Mouse (Mus musculus): Measurements from ENCODE around the gene Flywch1. TPM values are rescaled to one million over a fixed set of nuclear protein-coding genes. Genes with fewer than 3 reads are reported as not detected.

Gene Flywch1
- polyA plus RNA-seq, 1 experiment from 2014 or later: 231 TPM

DNA sequence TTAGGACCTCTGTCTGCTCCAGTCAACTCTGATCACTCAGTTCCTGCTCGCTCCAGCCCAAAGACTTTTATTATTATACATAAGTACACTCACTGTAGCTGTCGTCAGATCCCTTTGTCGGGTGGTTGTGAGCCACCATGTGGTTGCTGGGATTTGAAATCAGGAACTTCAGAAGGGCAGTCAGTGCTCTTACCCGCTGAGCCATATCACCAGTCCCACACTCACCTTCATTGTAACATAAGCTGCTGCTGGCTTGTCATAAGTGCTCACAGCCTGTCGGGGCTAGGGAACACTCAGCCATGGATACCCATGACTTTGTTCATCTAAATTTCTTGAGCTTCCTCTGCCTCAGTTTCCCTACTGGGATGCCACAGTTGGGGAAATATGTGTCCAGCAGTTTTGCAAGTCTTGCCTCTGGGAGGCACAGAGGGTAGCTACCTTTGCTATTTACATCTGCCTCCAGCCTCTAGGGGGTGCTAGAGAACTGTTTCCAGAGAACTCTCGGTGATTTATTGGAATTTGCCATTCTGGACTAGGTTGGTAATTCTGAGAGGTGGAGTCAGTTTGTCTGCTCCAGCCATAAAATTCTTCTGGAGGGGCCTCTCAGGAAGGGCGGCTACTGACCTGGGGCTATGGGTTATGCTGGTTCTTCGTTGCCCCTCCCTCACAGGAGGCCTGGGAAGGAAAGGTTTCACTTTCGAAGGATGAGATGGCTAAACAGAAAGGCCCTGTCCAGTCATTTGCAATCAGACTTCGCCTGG lies 22.6 kb downstream of the Flywch1 start:
- Histone ChIP-seq H3K4me3 (no peak overlapping the region), H3K27ac (replicated peaks) (no peak overlapping the region), H3K36me3 (peaks cover 33% of the 10 kb centered on the region), H3K9me3 (no peaks in the 10 kb centered on the region), H3K9ac (no peak overlapping the region), H3K4me2 (0 out of 2 replicates have a peak overlapping the region, but pooled peaks have one; percentile 7), H3K4me1 (replicated peaks) (peaks cover 25% of the 10 kb centered on the region), H3K27me3 (peaks cover 45% of the 10 kb centered on the region)
- ATAC-seq (ENCODE audit: low read depth): no peak
- WGBS: 36% methylated on average over 10 of the region's 10 CpGs

DNA sequence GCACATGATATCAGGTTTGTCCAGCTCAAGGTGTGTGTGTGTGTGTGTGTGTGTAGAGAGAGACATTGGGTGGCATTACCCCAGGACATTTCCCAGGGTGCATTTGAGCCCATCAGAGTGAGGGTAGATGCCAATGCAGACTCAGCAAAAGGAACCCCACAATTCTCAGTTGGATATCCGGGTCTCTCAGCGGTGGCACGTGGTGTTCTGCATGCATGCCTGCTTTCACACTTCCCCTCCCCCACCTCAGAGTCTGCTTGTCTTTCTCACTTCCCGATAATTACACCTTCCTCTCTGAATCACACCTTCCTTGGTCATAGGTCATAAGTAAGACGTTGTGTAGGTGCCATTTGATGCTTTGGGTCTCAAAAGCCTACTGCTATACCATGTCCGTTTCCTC lies 23.4 kb downstream of the Flywch1 start:
- peaks cover 52% of the 10 kb centered on the region for H3K27me3 ChIP-seq
- 45% methylated on average over 6 of the region's 6 CpGs for WGBS

DNA sequence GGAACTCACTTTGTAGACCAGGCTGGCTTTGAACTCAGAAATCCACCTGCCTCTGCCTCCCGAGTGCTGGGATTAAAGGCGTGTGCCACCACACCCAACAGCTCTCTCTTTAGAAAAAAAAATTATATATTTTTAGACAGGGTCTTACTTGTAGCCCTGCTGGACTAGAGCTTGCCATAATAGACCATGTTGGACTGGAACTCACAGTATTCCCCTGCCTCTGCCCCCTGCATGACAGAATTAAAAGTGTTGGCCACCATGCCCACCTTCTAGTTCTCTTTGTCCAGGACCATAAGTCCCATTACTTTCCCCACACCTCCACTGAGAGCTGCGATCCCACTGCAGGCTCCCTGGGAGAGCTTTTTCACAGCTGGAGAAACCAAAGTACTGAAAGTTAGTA lies 23.9 kb downstream of the Flywch1 start:
- Histone ChIP-seq H3K4me3 (no peak overlapping the region), H3K36me3 (peaks cover 19% of the 10 kb centered on the region), H3K9me3 (no peaks in the 10 kb centered on the region), H3K27me3 (peaks cover 58% of the 10 kb centered on the region), H3K4me2 (no peak overlapping the region), H3K27ac (replicated peaks) (no peak overlapping the region), H3K9ac (no peak overlapping the region), H3K4me1 (replicated peaks) (peaks cover 27% of the 10 kb centered on the region)
- WGBS: 85% methylated on average over 3 of the region's 3 CpGs
- no peak for ATAC-seq (ENCODE audit: low read depth)

More for the DNA sequence above, 23.4 kb downstream of the Flywch1 start:
- Histone ChIP-seq H3K4me1 (replicated peaks) (peaks cover 25% of the 10 kb centered on the region), H3K9me3 (no peaks in the 10 kb centered on the region), H3K4me3 (no peak overlapping the region), H3K36me3 (peaks cover 25% of the 10 kb centered on the region), H3K27ac (replicated peaks) (no peak overlapping the region), H3K4me2 (no peak overlapping the region), H3K9ac (no peak overlapping the region)
- ATAC-seq (ENCODE audit: low read depth): no peak

DNA sequence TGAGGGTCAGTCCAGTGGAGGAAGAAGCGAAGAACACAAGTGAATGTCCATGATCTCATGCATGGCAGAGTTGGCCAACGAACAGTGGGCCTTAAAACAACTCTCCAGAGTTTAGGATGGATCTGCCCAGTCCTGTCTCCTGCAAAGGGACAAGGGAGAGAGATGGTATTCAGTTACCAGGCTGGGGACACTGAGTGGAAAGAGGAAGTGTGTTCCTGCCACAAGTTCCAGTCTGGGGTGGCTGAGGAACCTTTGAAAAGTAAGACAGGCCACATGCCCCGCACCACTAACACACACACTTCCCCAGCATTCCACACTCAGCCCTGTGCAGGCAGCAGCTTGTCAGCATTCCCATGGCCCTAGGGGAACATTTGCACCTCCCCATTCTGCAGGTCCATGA lies 24.6 kb downstream of the Flywch1 start:
- Histone ChIP-seq H3K27me3 (peaks cover 65% of the 10 kb centered on the region), H3K4me2 (no peak overlapping the region), H3K36me3 (peaks cover 12% of the 10 kb centered on the region), H3K4me3 (no peak overlapping the region), H3K9me3 (no peaks in the 10 kb centered on the region), H3K9ac (no peak overlapping the region), H3K27ac (replicated peaks) (no peak overlapping the region), H3K4me1 (replicated peaks) (peaks cover 34% of the 10 kb centered on the region)
- no peak for ATAC-seq (ENCODE audit: low read depth)
- 86% methylated on average over 3 of the region's 3 CpGs for WGBS

DNA sequence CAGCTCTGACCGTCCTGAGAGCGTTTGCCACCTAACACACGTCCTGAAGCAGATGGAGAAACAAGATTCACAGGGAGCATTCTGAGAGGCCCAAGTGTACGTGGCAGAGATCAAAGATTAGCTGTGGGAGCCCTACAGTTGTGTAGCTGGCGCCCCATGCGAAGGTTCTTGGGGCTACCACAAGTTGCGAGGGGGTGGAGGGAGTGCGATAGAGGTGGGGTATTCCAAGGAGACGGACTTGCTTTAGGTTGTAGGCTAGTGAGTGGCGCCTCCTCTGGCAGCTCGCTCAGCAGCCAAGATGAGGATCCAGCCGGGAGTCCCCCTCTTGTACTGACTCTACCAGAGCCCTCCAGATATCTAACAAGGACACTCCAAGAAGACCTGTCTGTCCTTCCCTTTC lies 25.1 kb downstream of the Flywch1 start:
- 2% methylated on average over 12 of the region's 12 CpGs for WGBS
- Histone ChIP-seq H3K27ac (replicated peaks) (no peak overlapping the region), H3K36me3 (peaks cover 8% of the 10 kb centered on the region), H3K4me3 (peak overlapping the region; percentile 41; the same call in 1 of the 2 replicates), H3K9ac (peak overlapping the region; percentile 67), H3K27me3 (peaks cover 70% of the 10 kb centered on the region), H3K4me2 (peak overlapping the region; percentile 78), H3K9me3 (no peaks in the 10 kb centered on the region), H3K4me1 (replicated peaks) (peaks cover 34% of the 10 kb centered on the region)
- ATAC-seq (ENCODE audit: low read depth): no peak

DNA sequence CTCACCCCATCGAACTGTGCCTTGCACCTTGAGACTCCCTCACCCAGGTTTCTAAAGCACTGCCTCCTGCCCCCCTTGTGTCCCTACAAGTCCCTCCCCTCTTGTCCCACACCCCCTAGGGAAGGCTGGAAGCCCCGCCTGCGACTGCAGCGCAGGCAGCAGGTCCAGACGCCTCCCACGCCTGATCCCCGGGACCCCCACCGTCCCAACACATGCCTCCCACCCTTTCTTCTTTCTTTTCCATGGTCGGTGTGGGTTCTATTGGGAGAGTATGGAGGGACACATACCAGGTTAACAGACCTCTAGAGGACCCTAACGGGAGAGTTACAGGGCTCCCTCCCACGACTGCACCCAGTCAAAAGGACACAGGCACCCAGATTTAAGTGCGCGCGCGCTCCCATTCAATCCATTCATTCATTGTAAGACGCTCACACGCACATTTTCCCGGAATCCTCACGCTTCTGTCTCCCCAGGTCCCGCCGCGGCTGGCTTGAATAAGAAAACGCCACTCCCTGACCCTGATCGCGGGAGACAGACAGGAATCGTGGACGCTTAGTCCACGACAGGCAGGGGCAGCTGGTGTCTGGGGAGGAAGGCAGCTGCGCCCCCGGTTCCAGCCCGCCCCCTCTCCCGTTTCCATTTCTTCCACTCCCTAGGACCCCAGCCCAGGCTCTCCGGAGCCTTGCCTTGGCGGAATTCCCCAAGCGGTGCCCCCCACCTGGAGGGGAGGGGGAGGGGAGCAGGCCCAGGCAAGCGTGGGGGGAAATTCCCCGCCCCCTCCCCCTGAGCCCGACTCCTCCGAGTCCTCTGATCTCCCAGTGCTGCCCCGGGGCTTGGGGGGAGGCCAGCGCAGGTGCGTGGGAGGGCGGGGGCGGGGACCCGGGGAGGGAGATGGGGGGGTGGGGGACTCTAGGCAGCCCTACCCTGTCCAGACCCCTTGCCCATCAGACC lies 25.8 kb downstream of the Flywch1 start, which contains the start of gene Kremen2:
TSS of gene Kremen2 (minus strand) at position 533 of the 951 bp plus-strand sequence.
- ATAC-seq (ENCODE audit: low read depth): no peak
- Histone ChIP-seq H3K27me3 (peaks cover 77% of the 10 kb centered on the region), H3K36me3 (peaks cover 1% of the 10 kb centered on the region; the same call in 1 of the 2 replicates), H3K4me2 (peak within 1 kb of the TSS; percentile 78), H3K9ac (peak within 1 kb of the TSS; percentile 67), H3K9me3 (no peaks in the 10 kb centered on the region), H3K4me1 (replicated peaks) (peaks cover 38% of the 10 kb centered on the region), H3K27ac (replicated peaks) (no peak within 1 kb of the TSS), H3K4me3 (peak within 1 kb of the TSS; percentile 41)
- WGBS: under 1% methylated on average over 37 of the region's 45 CpGs

DNA sequence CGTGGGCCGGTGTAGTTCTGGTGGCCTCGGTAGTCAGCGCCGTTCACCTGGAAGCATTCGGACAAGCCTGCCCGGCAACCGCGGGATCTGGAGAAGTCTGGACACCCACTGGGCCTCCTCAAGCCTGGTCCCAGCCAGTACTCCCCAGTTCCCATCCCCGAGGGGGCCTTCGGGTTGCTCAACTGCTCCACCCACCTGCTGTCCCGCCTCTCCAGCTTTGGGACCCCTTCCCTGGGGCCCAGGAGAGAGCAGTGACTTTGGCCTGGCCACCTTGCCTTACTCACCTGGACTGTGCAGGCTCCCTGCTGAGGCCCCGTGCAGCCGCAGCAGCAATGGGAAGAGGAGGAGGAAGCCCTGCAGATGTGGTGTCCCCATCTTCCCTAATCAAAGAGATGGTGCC lies 26.8 kb downstream of the Flywch1 start:
- Histone ChIP-seq H3K9me3 (no peaks in the 10 kb centered on the region), H3K27me3 (peaks cover 78% of the 10 kb centered on the region), H3K36me3 (no peaks in the 10 kb centered on the region), H3K27ac (replicated peaks) (no peak overlapping the region), H3K9ac (no peak overlapping the region), H3K4me1 (replicated peaks) (peaks cover 40% of the 10 kb centered on the region), H3K4me3 (peak overlapping the region; percentile 41), H3K4me2 (peak overlapping the region; percentile 78)
- WGBS: 1% methylated on average over 14 of the region's 14 CpGs
- ATAC-seq (ENCODE audit: low read depth): no peak

DNA sequence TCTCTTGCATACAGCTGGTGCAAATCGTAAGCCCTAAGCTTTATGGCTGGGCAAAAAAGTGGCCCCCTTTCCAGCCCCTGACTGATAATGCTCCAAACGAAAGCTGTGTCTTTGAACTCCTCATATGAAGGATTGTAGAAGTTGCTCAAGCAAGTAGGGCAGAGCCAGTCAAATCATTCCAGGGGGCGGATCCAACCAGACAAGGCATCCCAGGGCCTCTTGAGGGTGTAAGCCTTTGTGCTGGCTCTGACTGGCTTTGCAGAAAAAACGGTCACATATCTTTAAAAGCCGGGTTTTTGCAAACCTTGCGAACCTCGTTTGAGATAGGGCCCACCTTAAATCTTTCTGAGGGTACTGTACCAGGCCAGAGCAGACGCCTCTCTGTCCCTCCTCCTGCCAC lies 27.3 kb downstream of the Flywch1 start:
- H3K27ac ChIP-seq (replicated peaks): no peak overlapping the region
- WGBS: 14% methylated on average over 8 of the region's 8 CpGs
- ATAC-seq (ENCODE audit: low read depth): no peak
- H3K4me1 ChIP-seq (replicated peaks): peaks cover 42% of the 10 kb centered on the region
- H3K9me3 ChIP-seq: no peaks in the 10 kb centered on the region
- H3K27me3 ChIP-seq: peaks cover 78% of the 10 kb centered on the region
- no peaks in the 10 kb centered on the region for H3K36me3 ChIP-seq
- H3K9ac ChIP-seq: no peak overlapping the region
- H3K4me2 ChIP-seq: no peak overlapping the region
- no peak overlapping the region for H3K4me3 ChIP-seq

DNA sequence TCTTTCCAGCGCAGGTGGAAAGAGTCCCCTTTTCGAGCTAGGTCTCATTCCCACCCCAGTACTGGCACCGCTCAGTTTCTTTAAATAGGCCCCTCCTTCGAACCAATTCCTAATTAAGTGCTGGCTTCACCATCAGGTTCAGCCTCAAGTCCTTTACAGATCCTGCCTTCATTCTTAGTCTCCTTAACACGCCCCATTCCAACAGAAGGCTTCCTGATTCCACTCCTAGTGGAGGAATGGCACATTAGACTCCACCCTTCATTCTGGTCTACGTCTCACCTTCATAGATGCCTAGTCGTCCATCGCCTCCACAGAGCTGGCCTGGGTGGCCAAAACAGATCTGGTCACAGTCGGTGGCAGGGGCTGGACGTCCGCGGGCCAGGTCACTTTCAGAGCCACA lies 28.5 kb downstream of the Flywch1 start:
- 61% methylated on average over 12 of the region's 12 CpGs for WGBS

DNA sequence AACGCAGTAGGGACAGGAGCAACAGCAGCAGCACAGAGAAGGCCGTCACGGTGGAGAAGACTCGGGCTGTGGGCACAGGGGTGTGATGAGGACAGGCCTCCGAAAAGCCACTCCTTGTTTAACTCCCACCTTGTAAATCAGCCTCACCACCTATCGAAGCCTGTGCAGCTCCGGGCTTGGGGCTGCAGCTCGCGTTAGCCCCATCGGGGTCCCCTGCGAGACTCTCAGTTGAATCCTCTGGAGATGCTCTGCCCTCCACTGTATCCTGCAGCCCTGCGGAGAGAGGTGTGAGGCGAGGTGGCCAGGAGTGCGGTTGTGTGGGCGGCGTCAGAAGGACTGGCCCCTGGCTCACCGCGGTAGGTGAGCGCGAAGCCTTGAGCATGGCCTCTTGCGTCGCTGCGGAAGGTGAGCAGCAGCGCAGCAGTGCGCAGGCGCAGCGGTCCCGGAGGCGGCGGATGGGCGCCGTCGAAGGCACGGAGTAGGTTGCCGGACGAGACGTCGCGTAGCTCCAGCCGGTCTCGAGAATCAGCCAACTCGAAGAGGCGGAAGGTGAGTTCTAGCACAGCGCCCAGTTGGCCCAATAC lies 29.1 kb downstream of the Flywch1 start:
- peak overlapping the region; percentile 45 for H3K4me2 ChIP-seq
- no peak overlapping the region for H3K27ac ChIP-seq (replicated peaks)
- H3K27me3 ChIP-seq: peaks cover 68% of the 10 kb centered on the region
- peaks cover 5% of the 10 kb centered on the region; the same call in 1 of the 2 replicates for H3K36me3 ChIP-seq
- peak overlapping the region; percentile 14; the same call in 1 of the 2 replicates for H3K9ac ChIP-seq
- no peak for ATAC-seq (ENCODE audit: low read depth)
- H3K4me3 ChIP-seq: peak overlapping the region; percentile 24
- H3K4me1 ChIP-seq (replicated peaks): peaks cover 55% of the 10 kb centered on the region
- 5% methylated on average over 44 of the region's 44 CpGs for WGBS
- no peaks in the 10 kb centered on the region for H3K9me3 ChIP-seq

More for the DNA sequence above, 28.5 kb downstream of the Flywch1 start:
- no peak for ATAC-seq (ENCODE audit: low read depth)
- H3K9ac ChIP-seq: no peak overlapping the region
- H3K4me1 ChIP-seq (replicated peaks): peaks cover 52% of the 10 kb centered on the region
- peak overlapping the region; percentile 24 for H3K4me3 ChIP-seq
- H3K36me3 ChIP-seq: no peaks in the 10 kb centered on the region
- H3K27ac ChIP-seq (replicated peaks): no peak overlapping the region
- no peaks in the 10 kb centered on the region for H3K9me3 ChIP-seq
- H3K4me2 ChIP-seq: peak overlapping the region; percentile 45; the same call in 1 of the 2 replicates
- H3K27me3 ChIP-seq: peaks cover 74% of the 10 kb centered on the region

DNA sequence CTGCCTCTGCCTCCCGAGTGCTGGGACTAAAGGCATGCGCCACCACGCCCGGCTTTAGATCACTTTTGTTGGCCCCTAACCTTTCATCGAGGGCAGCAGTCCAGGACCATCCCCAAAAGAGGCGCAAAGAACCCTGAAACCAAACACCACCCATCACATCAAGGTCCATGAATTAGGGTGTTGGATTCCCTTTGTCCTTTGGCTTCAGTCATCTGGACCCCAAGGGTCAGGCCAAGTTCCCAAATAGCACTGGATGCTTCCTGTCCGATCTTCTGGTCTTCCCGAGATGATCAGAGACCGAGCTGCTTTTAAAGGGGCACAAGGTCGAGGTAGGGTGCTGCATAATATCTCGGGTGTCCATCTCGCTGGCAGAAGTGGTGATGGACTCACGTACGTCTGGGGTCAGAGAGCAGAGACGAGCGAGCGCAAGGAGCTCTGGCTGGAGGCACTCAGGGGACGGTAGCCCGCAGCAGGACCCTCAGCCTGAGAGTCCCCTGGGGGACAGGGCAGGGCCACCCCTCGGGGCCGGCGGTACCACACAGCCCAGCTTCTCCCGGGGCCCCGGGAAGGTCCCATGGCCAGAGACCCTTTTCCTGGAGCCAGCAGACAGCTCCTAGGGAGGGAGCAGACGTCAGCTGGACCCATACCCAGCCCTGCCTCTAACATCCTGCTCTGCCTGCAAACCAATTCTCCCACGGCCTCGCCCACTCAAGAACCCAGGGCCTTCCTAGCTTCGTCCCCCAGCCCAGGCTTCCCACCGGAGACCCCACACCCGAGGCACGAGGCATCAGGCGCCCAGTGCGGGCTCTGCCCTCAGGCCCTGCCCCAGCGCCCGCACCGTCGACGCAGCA lies 29.8 kb downstream of the Flywch1 start:
- H3K4me1 ChIP-seq (replicated peaks): peaks cover 55% of the 10 kb centered on the region
- no peak for ATAC-seq (ENCODE audit: low read depth)
- no peak overlapping the region for H3K27ac ChIP-seq (replicated peaks)
- H3K9ac ChIP-seq: no peak overlapping the region
- peak overlapping the region; percentile 45; the same call in 1 of the 2 replicates for H3K4me2 ChIP-seq
- peak overlapping the region; percentile 24 for H3K4me3 ChIP-seq
- no peaks in the 10 kb centered on the region for H3K9me3 ChIP-seq
- peaks cover 12% of the 10 kb centered on the region for H3K36me3 ChIP-seq
- WGBS: 52% methylated on average over 38 of the region's 38 CpGs
- H3K27me3 ChIP-seq: peaks cover 61% of the 10 kb centered on the region

All from neural tube, embryonic 13.5 days (tissue).